Mouse (Mus musculus): ENCODE results near the gene Dcaf5. TPM values are rescaled to one million over a fixed set of nuclear protein-coding genes. Genes with fewer than 3 reads are reported as not detected.

Gene Dcaf5
- polyA plus RNA-seq, 2 experiments: 13.9 to 27.8 TPM

DNA sequence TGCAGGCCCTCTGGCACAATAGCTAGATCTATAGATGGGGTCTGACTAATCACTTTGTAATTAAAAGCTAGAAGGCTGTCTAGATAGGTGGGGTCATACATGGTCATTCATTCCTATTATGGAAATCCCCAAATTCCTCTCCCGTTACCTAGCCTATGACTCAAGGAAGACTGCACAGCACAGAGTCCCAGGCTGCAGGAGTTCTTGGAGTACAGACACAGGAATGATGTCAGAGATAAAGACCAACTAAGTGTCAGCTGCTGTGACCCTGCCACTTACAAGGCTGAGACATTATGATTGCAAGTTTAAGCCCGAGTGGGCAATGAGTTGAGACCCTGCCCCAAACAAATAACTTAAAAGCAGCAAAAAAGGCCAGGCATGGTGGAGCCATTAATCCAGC is 61.7 kb downstream of the Dcaf5 start:
- Histone ChIP-seq H3K36me3 (ENCODE audit: control insufficient read depth, insufficient read depth, low read length) (peaks cover 47% of the 10 kb centered on the region), H3K4me3 (replicated peaks; ENCODE audit: low read length) (no peak overlapping the region), H3K4me2 (replicated peaks; ENCODE audit: low read depth, low read length, severe bottlenecking) (no peak overlapping the region), H3K27me3 (ENCODE audit: control insufficient read depth, insufficient read depth, low read length) (no peaks in the 10 kb centered on the region), H3K27ac (replicated peaks; ENCODE audit: low read depth, low read length) (no peak overlapping the region), H3K4me1 (ENCODE audit: control insufficient read depth, insufficient read depth, low read length) (peaks cover 9% of the 10 kb centered on the region), H3K9ac (ENCODE audit: low read depth, low read length, severe bottlenecking) (no peak overlapping the region), H3K9me3 (ENCODE audit: control insufficient read depth, low read length) (no peaks in the 10 kb centered on the region)
- DNase-seq (ENCODE audit: low spot score): no peak
- ATAC-seq (ENCODE audit: low FRiP score, low read depth): no peak
- no peak for TF ChIP-seq POLR2A (IDR thresholded peaks at IDR 0.05; ENCODE audit: borderline replicate concordance, extremely low read depth, insufficient read depth, insufficient read length)
- 89% methylated on average over 2 of the region's 2 CpGs for WGBS

DNA sequence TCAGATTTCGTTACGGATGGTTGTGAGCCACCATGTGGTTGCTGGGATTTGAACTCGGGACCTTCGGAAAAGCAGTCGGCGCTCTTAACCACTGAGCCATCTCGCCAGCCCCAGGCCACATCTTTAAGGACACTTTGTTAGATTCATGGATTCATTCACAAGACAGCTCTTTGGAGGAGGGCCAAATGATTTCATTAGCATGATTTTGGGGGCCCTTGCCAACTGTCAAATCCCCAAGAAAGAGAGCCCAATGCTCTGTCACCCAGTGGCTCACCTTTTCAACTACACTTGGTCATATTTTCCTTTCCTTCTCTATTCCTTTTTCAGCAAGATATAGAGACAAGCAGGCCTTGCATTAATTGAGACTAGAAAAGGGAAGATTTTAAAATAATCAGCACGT is 63.5 kb downstream of the Dcaf5 start:
- Histone ChIP-seq H3K9ac (ENCODE audit: low read depth, low read length, severe bottlenecking) (no peak overlapping the region), H3K4me2 (replicated peaks; ENCODE audit: low read depth, low read length, severe bottlenecking) (no peak overlapping the region), H3K4me1 (ENCODE audit: control insufficient read depth, insufficient read depth, low read length) (peaks cover 12% of the 10 kb centered on the region), H3K36me3 (ENCODE audit: control insufficient read depth, insufficient read depth, low read length) (peaks cover 51% of the 10 kb centered on the region), H3K27ac (replicated peaks; ENCODE audit: low read depth, low read length) (no peak overlapping the region), H3K4me3 (replicated peaks; ENCODE audit: low read length) (no peak overlapping the region), H3K27me3 (ENCODE audit: control insufficient read depth, insufficient read depth, low read length) (no peaks in the 10 kb centered on the region), H3K9me3 (ENCODE audit: control insufficient read depth, low read length) (no peaks in the 10 kb centered on the region)
- DNase-seq (ENCODE audit: low spot score) (no peak), ATAC-seq (ENCODE audit: low FRiP score, low read depth) (no peak)
- TF ChIP-seq POLR2A (IDR thresholded peaks at IDR 0.05; ENCODE audit: borderline replicate concordance, extremely low read depth, insufficient read depth, insufficient read length): no peak
- WGBS: 95% methylated on average over 8 of the region's 8 CpGs

DNA sequence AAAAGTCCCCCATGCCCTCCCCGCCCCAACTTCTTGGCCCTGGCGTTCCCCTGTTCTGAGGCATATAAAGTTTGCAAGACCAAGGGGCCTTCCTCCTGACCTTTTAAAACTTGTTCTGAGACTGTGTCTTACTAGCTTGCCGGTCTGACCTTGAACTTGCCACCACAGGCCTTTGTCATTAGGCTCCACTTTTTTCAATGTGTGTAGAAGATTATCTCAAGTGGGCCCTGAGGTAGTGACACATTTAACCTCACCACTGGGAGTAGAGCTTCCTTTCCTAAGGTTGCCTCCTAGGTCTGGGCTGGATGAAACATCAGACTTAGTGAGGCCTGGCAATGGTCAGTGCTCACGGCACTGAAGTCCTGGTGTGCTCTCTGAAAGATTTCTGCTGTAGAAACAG is 69.2 kb downstream of the Dcaf5 start:
- Histone ChIP-seq H3K9ac (ENCODE audit: low read depth, low read length, severe bottlenecking) (no peak overlapping the region), H3K9me3 (ENCODE audit: control insufficient read depth, low read length) (no peaks in the 10 kb centered on the region), H3K36me3 (ENCODE audit: control insufficient read depth, insufficient read depth, low read length) (peaks cover 29% of the 10 kb centered on the region), H3K27me3 (ENCODE audit: control insufficient read depth, insufficient read depth, low read length) (no peaks in the 10 kb centered on the region), H3K4me1 (ENCODE audit: control insufficient read depth, insufficient read depth, low read length) (peaks cover 25% of the 10 kb centered on the region), H3K4me3 (replicated peaks; ENCODE audit: low read length) (no peak overlapping the region), H3K27ac (replicated peaks; ENCODE audit: low read depth, low read length) (no peak overlapping the region), H3K4me2 (replicated peaks; ENCODE audit: low read depth, low read length, severe bottlenecking) (no peak overlapping the region)
- no peak for ATAC-seq (ENCODE audit: low FRiP score, low read depth)
- no peak for TF ChIP-seq POLR2A (IDR thresholded peaks at IDR 0.05; ENCODE audit: borderline replicate concordance, extremely low read depth, insufficient read depth, insufficient read length)
- DNase-seq (ENCODE audit: low spot score): no peak
- 66% methylated on average over 4 of the region's 4 CpGs for WGBS

DNA sequence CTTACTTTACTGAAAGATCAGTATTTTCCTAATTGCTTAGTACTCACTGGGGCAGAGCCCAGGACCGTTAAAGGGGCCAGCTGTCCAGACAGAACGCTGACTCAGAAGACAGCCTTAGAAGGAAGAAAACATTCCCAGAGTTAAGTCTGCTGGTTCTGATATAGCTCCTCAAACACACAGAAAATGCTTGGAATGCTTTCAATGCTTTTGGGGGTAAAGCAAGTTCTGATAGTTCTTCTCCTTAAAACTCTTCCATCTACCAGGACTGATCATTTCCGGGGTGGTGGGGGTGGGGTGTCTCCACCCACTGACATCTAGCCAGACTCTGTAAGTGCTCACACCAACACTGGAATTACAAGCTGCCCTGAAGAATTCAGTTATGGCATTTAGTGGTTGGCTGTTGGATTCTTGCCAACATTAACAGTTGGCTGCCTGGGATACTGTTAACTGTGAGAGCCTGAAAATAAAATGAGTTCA is 70.4 kb downstream of the Dcaf5 start:
- WGBS: 6% methylated on average over 3 of the region's 3 CpGs
- no peak for TF ChIP-seq POLR2A (IDR thresholded peaks at IDR 0.05; ENCODE audit: borderline replicate concordance, extremely low read depth, insufficient read depth, insufficient read length)
- H3K9me3 ChIP-seq (ENCODE audit: control insufficient read depth, low read length): no peaks in the 10 kb centered on the region; the same call in 1 of the 2 replicates

DNA sequence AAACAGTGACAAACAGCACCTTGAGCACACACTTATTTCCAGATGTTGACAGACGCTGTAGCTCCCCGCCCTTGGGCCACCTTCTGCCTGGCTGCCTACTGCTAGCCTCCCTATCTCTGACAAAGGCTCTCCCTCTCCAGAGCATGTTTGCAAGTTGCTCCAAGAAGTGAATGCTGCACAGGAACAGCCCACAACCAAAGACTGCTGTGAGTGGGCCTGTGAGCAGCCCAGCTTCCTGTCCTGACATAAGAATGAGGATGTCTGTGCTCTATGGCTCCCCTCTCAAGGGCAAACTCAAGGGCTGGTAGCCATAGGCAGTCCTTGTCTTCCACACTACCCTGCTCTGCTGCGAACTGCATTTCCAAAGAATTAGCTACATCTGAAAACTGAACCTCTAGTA is 71.1 kb downstream of the Dcaf5 start:
- no peak for ATAC-seq (ENCODE audit: low FRiP score, low read depth)
- Histone ChIP-seq H3K9me3 (ENCODE audit: control insufficient read depth, low read length) (no peaks in the 10 kb centered on the region; the same call in 1 of the 2 replicates), H3K9ac (ENCODE audit: low read depth, low read length, severe bottlenecking) (no peak overlapping the region), H3K4me1 (ENCODE audit: control insufficient read depth, insufficient read depth, low read length) (peaks cover 21% of the 10 kb centered on the region), H3K27me3 (ENCODE audit: control insufficient read depth, insufficient read depth, low read length) (no peaks in the 10 kb centered on the region), H3K4me2 (replicated peaks; ENCODE audit: low read depth, low read length, severe bottlenecking) (no peak overlapping the region), H3K4me3 (replicated peaks; ENCODE audit: low read length) (no peak overlapping the region), H3K27ac (replicated peaks; ENCODE audit: low read depth, low read length) (peak overlapping the region; percentile 79), H3K36me3 (ENCODE audit: control insufficient read depth, insufficient read depth, low read length) (peaks cover 34% of the 10 kb centered on the region)
- DNase-seq (ENCODE audit: low spot score): no peak
- WGBS: 79% methylated on average over 3 of the region's 3 CpGs
- TF ChIP-seq POLR2A (IDR thresholded peaks at IDR 0.05; ENCODE audit: borderline replicate concordance, extremely low read depth, insufficient read depth, insufficient read length): no peak

More for the DNA sequence above, 70.4 kb downstream of the Dcaf5 start:
- no peaks in the 10 kb centered on the region for H3K27me3 ChIP-seq (ENCODE audit: control insufficient read depth, insufficient read depth, low read length)
- peak overlapping the region; percentile 79 for H3K27ac ChIP-seq (replicated peaks; ENCODE audit: low read depth, low read length)
- H3K9ac ChIP-seq (ENCODE audit: low read depth, low read length, severe bottlenecking): no peak overlapping the region
- H3K4me2 ChIP-seq (replicated peaks; ENCODE audit: low read depth, low read length, severe bottlenecking): no peak overlapping the region; the same call in 1 of the 2 replicates
- H3K36me3 ChIP-seq (ENCODE audit: control insufficient read depth, insufficient read depth, low read length): peaks cover 31% of the 10 kb centered on the region
- H3K4me3 ChIP-seq (replicated peaks; ENCODE audit: low read length): no peak overlapping the region
- DNase-seq (ENCODE audit: low spot score) (peak; percentile 90), ATAC-seq (ENCODE audit: low FRiP score, low read depth) (peak; percentile 88)
- H3K4me1 ChIP-seq (ENCODE audit: control insufficient read depth, insufficient read depth, low read length): peaks cover 22% of the 10 kb centered on the region

DNA sequence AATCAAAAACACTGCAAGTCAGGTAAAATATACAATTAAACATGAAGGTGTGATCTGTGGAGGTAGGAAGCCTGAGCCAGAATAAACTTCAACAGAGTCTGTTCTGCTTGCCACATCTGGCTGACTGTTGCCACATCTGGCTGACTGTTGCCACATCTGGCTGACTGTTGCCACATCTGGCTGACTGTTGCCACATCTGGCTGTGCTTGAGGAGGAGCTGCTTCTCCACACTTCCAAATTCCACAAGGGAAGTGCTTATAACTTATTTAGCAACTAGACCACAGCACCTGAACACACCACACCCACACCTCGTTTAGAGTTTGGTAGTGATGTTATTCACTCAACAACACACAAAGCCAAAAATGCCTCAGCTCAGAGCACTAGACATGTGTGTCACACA is 74.7 kb downstream of the Dcaf5 start:
- no peak for TF ChIP-seq POLR2A (IDR thresholded peaks at IDR 0.05; ENCODE audit: borderline replicate concordance, extremely low read depth, insufficient read depth, insufficient read length)
- DNase-seq (ENCODE audit: low spot score) (no peak), ATAC-seq (ENCODE audit: low FRiP score, low read depth) (no peak)
- Histone ChIP-seq H3K27ac (replicated peaks; ENCODE audit: low read depth, low read length) (no peak overlapping the region), H3K36me3 (ENCODE audit: control insufficient read depth, insufficient read depth, low read length) (peaks cover 22% of the 10 kb centered on the region), H3K9me3 (ENCODE audit: control insufficient read depth, low read length) (no peaks in the 10 kb centered on the region; the same call in 1 of the 2 replicates), H3K4me2 (replicated peaks; ENCODE audit: low read depth, low read length, severe bottlenecking) (no peak overlapping the region), H3K4me3 (replicated peaks; ENCODE audit: low read length) (no peak overlapping the region), H3K9ac (ENCODE audit: low read depth, low read length, severe bottlenecking) (no peak overlapping the region), H3K27me3 (ENCODE audit: control insufficient read depth, insufficient read depth, low read length) (no peaks in the 10 kb centered on the region), H3K4me1 (ENCODE audit: control insufficient read depth, insufficient read depth, low read length) (peaks cover 29% of the 10 kb centered on the region)
- WGBS: 69% methylated on average over 1 of the region's 1 CpGs
